Mouse (Mus musculus): ENCODE data around the gene Pdcd5.
A peak's percentile ranks its signal among the peaks of the same experiment; 100 is the strongest.

The Pdcd5 gene

DNA sequence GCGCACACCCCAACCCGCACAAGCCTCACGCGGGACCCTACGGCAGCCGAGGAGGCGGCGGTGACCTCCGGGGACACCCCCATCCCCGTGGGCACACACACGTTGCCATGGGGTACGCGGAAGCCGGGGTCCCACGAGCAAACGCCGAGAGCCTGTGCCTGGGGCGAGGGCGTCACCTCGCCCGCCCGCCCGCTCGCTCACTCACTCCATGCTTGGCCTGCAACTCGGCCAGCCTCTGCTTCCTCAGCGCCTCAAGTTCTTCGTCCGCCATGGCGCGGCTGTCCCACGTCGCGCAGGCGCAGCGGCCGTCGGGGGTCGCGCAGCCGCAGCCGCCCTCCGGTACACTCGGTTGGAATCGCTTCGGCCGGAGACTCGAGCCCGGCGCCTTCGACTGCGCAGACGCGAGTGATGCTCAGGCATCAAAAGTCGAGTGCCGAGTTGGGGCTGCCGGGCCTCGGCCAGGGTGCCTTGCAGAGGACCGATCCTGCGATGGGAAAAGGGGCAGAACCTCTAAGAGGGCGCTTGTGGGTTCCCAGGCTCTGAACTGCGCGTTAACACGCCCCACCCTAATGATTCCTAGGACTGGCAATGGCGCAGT is at the start of gene Pdcd5:
Pdcd5 (minus strand) TSS at position 421 of the 598 bp plus-strand sequence.
- DNase-seq (ENCODE audit: low spot score in 2 of 2), result peak; percentile 94 to 100

DNA sequence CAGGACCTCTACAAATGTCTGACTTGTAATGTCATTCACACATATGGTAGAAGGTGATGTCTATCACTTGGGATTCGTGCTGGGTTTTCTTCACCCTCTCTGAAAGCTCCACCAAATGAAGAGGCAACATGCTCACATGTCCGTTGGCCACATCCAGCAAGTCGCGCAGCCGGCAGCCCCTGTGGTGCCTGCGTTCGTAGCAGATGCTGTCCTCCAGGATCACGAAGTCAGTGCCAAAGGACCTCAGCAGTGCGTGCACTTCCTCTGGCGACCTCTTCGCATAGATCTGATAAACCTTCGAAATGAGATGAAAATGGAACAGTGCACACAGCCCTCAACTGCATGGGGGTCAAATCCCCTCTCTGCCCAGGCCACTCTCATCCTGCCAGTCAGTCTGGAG is 45.3 kb upstream of the Pdcd5 start:
- no peak for DNase-seq (ENCODE audit: low spot score in 2 of 2)

DNA sequence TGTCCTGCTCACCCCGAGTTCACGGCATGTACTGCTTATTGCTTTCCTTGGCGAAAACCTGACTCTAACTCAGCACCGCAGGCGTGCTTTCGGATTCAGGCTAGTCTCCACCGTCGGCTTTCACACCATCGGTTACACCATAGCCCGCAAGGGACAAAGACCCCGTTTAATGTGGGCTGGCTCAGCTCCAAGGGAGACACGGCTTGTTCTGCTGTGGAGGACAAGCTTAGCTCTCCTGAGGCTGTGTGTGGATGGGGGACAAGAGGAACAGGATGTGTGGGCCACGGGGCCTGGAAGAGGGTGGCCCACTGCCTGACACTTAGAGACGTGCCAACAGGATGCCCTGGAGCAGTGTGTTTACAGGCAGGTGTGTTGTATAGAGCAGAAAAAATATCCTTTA is 44.8 kb upstream of the Pdcd5 start:
- no peak for DNase-seq (ENCODE audit: low spot score in 2 of 2)

DNA sequence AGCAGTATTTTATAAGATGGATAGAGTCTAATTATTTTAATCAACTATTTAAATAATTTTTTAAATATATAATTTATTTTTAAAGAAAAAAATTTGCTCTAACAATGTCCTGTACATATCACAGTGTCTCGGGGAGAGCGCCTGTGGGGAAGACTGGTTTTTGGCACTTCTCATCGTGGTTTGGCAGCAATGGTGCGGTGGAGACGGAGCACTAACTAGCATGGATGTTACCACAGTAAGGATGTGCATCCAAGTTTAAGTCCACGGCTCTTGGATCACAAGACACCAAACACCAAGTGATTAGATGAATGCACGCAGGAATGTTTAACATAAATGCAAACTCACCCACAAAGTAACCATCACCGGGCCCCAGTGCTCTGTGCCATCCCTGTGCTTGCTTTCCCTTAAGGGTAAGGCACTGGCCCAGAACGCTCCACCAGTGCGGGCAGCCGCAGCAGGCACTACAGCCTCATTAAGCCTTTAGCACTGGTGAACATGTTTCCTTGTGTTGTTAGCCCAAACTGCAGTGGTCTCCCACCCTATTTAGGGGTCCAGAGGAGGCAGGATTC is 41.5 kb upstream of the Pdcd5 start:
- DNase-seq (ENCODE audit: low spot score in 2 of 2), result no peak

DNA sequence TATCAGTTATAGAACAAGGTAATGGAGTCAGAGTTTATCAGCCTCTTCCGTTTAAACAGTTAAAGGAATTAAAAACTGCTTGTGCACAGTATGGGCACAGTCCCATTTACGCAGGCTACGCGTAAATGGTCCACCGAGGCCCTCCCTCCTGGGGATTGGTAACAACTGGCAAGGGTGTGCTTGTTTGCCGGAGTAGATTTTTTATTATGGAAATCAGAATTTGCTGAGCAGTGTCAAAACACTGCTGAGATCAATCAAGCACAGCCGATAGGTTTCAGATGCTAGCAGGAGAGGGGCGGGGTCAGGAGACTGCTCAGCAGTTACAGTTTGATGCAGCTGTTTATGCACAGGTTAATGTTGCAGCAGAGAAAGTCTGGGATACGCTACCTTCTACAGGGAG is 41.0 kb upstream of the Pdcd5 start:
- no peak for DNase-seq (ENCODE audit: low spot score in 2 of 2)

DNA sequence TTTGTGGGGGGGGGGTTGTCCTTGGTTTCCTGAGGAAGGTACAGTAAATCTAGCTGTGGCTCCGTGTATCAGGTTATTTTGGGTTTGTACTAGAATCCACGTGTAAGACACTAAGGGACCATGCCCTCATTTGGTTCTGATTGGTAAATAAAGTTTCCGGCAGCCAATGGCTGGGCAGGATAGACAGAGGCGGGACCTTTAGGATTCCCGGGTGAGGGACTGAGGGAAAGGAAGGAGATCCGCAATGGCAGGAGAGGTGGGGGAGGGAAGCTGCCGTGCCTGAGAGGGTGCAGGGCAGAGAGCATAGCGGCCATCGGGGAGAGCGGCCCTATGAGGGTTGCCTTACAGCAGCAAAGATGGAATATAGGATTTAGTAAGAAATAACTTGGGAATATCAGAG is 39.9 kb upstream of the Pdcd5 start:
- DNase-seq (ENCODE audit: low spot score in 2 of 2), result no peak

DNA sequence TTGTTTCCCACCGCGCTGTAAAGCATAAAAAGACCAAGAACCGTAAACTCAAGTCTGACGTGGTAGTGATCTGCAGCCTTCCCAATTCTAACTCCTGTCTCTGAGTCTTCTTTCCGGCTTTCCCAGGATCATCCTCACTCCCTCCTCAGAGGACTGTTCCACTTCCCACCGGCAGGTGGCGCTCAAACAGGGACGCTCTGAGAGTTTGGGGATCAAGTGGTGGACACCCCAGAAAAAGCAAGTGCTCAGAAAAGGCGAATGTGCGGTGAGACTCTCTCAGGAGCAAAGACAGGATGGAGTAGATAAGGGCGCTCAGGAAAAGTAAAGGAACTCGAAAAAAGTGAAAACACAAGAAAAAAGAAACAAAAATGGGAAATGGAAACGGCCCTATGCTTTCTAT is 39.4 kb upstream of the Pdcd5 start:
- DNase-seq (ENCODE audit: low spot score in 2 of 2), result peak; percentile 24 to 51

DNA sequence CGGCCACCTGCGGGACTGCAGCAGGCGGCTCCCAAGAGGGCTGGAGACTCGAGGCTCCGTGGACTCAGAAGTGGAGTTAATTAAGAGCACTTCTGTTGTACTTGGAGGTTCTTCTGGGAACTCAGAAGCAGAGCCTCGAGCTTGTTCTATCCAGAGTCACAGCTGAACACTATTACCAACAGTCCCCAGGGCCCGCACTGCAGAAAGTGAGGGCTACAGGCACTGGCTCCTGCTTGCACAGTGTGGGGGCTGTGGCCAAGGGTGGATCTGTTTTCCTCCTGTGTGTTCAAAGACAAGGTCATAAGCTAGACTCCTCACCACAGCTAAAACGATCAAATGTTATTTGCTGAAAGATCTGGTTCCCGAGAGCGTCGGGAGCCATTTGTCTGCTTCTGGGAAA is 38.9 kb upstream of the Pdcd5 start:
- DNase-seq (ENCODE audit: low spot score in 2 of 2), result peak in 1 of 2 experiments; percentile 0

DNA sequence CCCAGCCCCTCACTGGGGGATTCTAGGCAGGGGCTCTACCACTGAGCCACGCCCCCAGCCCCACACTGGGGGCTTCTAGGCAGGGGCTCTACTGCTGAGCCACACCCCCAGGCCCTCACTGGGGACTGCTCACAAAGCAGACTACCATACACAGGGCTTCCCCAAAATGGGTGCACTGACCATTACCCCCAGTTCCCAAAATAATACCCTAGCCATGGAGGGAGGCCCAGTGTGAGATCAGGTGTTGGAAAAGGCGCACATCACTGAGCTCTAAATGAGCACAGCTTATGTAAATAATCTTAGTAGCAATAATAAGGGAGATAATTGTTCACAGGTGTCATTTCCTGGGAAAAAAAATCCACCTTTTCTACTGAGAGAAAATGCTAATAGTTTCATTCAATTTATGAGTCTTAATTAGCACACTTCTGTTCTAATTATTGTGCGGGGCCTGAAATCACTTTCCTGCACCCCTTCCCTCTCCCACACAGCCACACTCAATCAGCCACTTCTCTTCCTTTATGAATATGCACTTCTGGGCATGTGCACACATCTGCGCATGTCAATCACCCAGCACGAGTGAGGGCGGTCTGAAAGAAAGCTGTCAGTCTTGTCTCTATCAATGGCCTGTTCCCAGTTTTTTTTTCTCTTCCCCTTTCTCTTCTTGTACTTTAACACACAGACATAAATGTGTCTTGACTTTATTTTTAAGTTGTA is 36.2 kb upstream of the Pdcd5 start:
- DNase-seq (ENCODE audit: low spot score in 2 of 2), result no peak

DNA sequence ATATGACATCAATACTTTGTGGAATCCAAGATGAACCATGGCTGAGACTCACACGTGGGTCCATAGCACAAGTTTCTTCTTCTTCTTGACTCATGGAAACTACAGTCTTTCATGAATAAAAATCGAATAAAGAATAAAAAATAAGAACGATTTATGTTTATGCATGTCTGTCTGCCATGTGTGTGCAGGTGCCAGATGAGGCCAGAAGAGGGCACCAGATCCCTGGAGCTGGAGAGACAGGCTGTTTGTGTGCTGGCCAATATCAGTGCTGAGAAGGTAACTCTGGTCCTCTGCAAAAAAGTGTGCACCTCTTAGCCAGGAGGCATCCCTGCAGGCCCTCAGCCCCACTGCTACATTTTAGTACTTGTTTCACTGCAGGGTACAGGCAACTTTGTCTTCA is 34.2 kb upstream of the Pdcd5 start:
- no peak for DNase-seq (ENCODE audit: low spot score in 2 of 2)

DNA sequence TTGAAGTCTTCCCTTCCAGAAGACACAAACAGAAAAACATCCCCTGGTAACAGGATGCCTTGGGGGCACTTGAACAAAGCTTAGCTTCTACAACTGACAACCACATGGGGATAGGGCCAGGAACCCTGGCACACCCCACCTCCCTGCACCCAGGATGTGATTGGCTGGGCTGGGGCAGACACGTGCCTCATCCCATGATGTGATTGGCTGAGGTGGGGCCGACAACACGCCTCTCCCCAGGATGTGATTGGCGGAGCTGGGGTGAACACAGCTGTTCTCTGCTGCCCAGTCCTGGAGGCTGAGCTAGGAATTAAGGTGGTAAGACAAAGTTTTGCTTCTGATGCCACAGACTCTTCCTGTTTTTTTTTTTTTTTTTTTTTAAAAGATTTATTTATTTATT is 31.7 kb upstream of the Pdcd5 start:
- DNase-seq (ENCODE audit: low spot score in 2 of 2), result no peak

DNA sequence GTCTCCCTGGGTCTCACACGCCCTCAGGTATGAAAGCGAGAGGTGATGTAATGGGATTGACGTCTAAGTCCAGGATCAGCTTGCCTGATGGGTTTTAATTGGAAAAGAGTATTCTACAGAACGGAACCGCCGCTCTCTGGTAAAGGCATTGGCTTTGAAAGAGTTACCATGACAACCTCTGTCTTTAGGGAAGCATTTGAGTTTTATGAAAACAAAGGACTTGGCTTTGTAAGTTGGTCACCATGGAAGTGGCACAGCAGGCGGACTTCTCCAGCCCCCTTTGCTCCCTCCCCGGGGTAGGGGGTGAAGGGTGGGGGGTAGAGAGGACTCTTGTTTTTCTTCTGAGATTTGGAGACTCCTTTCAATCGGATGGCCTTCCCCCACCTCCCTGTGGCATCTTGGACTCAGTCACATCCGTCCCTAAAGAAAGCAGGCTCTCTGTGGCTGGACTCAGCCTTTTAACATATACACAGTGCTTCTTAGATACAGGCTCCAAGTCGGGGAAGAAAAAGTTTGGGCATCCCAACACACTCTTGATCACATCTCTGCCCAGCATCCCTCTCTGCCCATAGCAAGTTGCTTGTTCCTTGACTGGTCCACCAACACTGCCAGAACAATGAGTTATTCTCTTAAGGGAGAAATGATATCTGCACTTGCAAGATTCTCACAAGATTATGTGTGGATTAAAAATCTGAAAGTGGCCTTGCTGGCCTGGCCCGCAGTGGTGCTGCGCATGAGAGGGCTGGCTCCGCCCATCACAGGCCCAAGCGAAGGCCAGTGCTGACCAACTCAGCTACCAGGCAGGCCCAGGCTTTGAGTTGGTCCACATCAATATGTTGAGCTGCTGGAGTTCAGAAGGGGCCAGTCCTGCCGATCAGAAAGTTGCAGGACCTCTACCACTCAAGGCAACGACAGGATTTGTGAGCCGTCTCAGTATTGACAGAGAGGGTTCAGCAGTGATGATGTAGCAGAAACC is 21.0 kb upstream of the Pdcd5 start:
- DNase-seq (ENCODE audit: low spot score in 2 of 2), result no peak

DNA sequence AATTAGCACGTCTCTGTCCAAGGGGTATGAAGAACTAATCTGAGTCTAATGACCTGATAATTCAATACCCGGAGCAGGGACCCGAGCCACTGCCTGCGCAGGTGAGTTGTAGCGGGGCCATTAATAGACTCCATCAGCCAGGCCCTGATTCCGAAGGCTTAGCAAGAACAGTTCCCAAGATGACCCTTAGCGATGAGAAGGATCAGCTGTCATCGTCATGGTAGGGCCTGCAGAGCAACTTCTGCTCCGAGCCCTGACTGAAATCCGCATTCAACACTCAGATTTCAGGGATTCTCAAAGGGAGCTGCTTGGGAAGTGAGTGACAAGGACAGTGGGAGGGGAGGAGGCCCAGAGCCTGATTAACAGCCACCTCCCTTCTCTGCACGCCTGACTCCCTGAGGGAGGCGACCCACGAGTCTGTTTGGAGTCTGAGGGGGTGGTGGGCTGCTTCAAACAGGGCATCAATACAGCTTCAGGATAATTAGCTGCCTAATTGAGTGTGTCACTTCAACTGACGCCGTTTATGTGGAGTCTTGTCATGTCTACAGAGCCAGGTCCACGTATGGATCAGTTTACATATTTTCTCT is 16.6 kb upstream of the Pdcd5 start:
- DNase-seq (ENCODE audit: low spot score in 2 of 2), result no peak

DNA sequence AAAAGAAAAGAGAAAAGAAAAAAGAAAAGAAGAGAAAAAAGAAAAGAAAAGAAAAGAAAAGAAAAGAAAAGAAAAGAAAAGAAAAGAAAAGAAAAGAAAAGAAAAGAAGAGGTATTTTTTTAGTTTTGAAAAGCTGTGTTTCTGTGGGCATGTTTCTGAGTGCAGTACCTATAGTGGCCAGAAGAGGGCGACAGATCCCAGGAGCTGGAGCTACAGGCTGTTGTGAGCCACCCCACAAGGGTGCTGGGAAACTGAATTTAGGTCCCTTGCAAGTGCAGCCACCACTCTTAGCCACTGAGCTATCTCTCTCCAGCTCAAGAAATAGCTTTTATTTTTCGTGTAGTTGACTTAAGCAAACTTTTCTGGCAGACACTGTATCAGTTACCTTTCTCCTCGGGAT is 11.9 kb upstream of the Pdcd5 start:
- DNase-seq (ENCODE audit: low spot score in 2 of 2), result peak in 1 of 2 experiments; percentile 19

DNA sequence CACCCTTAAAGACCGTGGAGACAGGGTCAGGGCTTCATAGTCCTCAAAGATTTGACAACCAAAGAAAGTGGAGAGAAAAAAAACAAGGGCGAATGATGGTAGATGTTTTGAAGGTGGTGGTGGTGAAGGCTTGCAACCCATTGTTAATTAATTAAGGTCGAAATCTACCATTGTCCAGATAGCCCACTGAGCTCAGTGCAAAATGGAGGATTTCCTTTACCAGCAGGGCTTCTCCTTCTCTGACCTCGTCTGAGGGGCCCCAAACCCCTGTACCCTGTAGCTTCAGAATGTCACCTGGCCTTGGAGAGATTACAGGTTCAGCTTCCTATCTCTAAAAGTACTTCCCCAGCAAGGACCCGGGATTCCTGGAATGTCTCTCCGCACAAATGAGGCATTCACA is 10.5 kb upstream of the Pdcd5 start:
- no peak for DNase-seq (ENCODE audit: low spot score in 2 of 2)

DNA sequence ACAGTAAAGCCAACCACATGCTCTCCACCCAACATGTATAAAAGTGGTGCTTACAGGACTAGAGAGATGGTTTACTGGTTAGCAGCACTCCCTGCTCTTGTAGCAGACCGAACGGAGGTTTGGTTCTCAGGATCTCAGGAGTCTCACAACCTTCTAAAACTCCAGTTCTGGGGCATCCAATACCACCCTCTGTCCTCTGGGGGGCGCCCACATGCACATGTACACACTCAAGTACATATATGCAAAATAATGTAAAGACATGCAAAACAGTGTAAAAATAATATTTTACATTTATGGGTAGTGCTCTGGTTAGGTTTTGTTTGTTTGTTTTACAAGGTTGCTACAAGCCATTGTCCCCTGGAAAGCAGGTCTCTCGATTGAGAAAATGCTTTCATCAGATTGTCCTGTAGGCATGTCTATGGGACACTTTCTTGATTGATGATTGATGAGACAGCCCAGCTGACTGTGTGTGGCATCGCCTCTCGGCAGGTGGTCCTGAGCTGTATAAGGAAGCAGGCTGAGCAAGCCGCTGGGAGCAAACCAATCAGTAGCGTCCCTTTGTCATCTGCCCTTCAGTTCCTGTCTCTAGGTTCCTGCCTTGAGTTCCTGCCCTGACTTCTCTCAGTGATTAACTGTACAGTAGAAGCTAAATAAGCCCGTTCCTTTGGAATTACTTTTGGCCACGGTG is 4.4 kb upstream of the Pdcd5 start:
- DNase-seq (ENCODE audit: low spot score in 2 of 2), result no peak

DNA sequence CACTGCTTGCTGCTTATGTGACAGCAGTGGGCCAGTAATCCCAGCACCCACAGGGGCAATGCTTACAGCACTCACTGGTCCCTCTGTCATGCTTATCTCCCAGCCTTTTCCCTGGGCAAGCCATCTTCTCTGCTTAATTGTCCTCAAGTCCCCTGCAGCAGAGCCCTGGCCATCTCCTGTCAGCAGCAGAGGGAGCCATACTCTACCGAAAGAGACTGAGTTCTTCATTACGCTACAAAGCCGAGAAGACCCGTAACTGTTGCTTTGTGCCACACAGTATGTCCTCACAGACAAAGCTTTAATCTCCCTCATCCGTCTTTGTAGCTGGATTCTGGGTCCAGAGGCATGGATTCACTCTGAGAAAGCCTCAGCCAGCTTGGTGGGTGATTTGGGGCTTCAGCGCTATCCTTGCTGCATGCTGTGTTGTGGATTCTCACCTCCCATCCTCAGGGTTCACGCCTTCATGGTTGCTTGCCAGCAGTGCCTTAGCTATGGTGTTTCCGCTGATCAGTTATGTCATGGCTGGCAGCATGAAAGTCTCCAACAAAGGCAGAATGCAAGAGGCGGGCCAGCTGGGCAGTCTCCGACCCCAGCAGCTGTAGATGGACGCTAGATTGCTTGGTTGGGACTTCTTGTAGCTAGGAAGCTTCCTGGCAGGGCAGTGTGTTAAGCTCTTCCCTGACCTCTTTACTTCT is 3.5 kb upstream of the Pdcd5 start:
- no peak for DNase-seq (ENCODE audit: low spot score in 2 of 2)

DNA sequence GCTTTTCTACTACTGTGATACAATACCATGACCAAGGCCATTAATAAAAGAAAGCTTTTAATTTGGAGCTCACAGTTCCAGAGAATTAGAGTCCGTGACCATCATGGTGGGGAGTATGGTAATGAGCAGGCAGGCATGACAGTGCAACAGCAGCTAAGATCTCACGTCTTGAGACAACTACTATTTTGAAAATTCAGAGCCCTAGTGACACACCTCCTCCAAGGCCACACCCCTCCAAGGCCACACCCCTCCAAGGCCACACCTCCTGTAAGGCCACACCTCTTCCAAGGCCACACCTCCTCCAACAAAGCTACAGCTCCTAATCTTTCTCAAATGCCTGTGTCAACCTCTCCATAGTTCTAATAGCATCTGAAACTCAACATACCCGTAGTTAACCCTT is 1.8 kb upstream of the Pdcd5 start:
- DNase-seq (ENCODE audit: low spot score in 2 of 2), result peak in 1 of 2 experiments; percentile 12

DNA sequence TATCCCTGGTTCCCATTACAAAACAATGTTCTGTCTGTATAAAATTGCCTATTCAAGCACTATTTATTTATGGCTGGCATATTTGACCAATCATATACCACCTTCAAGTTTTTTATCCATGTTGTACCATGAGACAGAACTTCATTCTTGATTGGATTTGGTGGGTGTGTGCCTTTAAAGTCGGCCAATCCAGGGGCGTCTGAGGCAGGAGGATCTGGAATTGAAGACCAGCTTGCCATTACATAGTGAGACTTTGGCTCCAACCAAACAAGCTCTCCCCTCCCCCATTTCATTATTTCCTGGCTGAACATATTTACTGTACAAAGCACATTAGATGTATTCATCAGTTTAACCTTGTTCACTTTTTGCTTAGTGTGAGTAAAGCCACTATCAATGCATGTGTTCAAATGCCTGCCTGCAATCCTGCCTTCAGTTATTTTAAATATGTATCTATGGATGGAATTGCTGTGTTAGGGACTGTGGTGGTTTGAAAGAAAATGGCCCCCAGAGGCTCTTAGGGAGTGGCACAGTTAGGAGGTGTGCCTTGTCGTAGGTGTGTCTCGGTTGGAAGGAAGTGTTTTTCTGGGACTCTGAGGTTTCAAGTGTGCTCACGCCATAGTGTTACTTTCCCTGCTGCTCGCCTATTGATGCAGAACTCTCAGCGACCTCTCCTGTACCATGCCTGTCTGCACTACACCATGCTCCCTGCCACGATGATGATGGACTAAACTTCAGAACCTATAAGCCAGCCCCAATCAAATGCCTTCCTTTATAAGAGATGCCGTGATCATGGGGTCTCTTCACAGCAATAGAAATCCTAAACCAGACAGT is 1.1 kb upstream of the Pdcd5 start:
- DNase-seq (ENCODE audit: low spot score in 2 of 2), result no peak

All from urinary bladder, adult 18-20 months (tissue).